Mouse (Mus musculus): Measurements from ENCODE around the gene Gal3st1.

DNA sequence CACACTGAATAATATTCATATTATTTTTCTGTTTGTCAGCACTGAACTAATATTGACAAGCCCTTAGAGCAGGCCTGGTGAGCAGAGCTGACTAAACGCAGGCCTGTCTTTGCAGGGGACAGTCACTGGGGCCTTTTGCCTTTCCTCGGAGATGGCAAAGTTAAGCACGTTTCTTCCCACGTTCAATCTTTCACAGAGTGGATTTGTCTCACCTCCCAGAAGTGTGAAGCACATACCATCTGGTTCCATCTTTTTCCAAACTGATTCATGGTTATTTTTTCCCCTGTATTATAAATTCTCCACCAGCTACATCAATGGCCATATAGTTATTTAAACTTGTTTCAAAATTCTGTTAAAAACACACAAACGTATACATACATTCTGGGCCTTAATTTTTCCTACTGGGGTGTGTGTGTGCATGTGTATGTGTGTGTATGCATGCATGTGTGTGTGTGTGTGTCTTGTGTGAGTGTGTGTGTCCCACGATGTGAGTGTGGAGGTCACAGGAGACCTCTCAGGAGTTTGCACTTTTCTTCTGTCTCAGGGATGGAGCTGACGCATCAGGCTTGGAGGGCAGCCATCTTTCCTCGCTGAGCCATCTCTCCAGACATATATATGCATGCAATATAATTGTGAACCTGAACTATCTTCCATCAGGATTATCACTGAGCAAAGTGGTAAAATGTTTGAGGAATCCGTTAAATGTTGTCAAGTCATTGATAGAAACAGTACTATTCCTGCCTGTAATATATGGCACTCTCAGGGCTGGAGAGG, 44.3 kb downstream of the Gal3st1 start:
- TF ChIP-seq MYC (IDR thresholded peaks at IDR 0.05; ENCODE audit: low read depth, low read length) (no peak), ETS1 (conservative IDR thresholded peaks at IDR 0.05; ENCODE audit: low read depth, low read length) (no peak), CTCF (conservative IDR thresholded peaks at IDR 0.05 in 1 of 2, IDR thresholded peaks at IDR 0.05 in 1 of 2; ENCODE audit: low read depth in 2 of 2, low read length in 2 of 2) (no peak), EP300 (IDR thresholded peaks at IDR 0.05; ENCODE audit: low read length) (no peak), POLR2A (IDR thresholded peaks at IDR 0.05; ENCODE audit: low read depth, low read length) (no peak), E2F4 (IDR thresholded peaks at IDR 0.05; ENCODE audit: insufficient replicate concordance, low read depth, low read length) (no peak), ZC3H11A (IDR thresholded peaks at IDR 0.05; ENCODE audit: low read depth, low read length) (no peak), TCF12 (IDR thresholded peaks at IDR 0.05; ENCODE audit: low read depth, low read length) (no peak), ZNF384 (IDR thresholded peaks at IDR 0.05; ENCODE audit: low read depth, low read length) (no peak), CHD2 (IDR thresholded peaks at IDR 0.05; ENCODE audit: low read length) (no peak)
